Mouse (Mus musculus) kidney, embryonic 16.5 days (tissue): ENCODE measurements around the gene Retsat. TPM values are rescaled to one million over a fixed set of nuclear protein-coding genes. Genes with fewer than 3 reads are reported as not detected.

Experiments used
- ATAC-seq: fragments of 200-750 bp; cut with Nextera tagmentation; 2 replicates; pipeline ENCODE4 v1.8.0; 2017; ENCODE audit warnings: moderate TSS enrichment; ENCODE audit not compliant: low FRiP score, low TSS enrichment
- H3K27ac ChIP-seq: fragments of 300-500 bp; sonication (generic); 2 replicates; pipeline ENCODE4 v1.5.1; 2014; ENCODE audit warnings: low read length
- H3K27me3 ChIP-seq: fragments of 300-500 bp; sonication (generic); 2 replicates; pipeline ENCODE4 v1.6.1; 2014; ENCODE audit warnings: low read length, control low read depth, mixed read lengths; ENCODE audit not compliant: insufficient read depth
- H3K36me3 ChIP-seq: fragments of 300-500 bp; sonication (generic); 2 replicates; pipeline ENCODE4 v1.6.1; 2014; ENCODE audit warnings: low read length, control low read depth, mixed read lengths; ENCODE audit not compliant: insufficient read depth
- H3K4me1 ChIP-seq: fragments of 300-500 bp; sonication (generic); 2 replicates; pipeline ENCODE4 v1.6.1; 2014; ENCODE audit warnings: low read length, control low read depth, mixed read lengths; ENCODE audit not compliant: insufficient read depth
- H3K4me2 ChIP-seq: fragments of 300-500 bp; sonication (generic); replicated peaks from 2 replicates; pipeline ENCODE4 v1.6.1; 2014; ENCODE audit warnings: low read depth, low read length
- H3K4me3 ChIP-seq: fragments of 300-500 bp; sonication (generic); 2 replicates; pipeline ENCODE4 v1.5.1; 2014; ENCODE audit warnings: mild to moderate bottlenecking, low read length
- H3K9ac ChIP-seq: fragments of 300-500 bp; sonication (generic); replicated peaks from 2 replicates; pipeline ENCODE4 v1.6.1; 2014; ENCODE audit warnings: low read length
- H3K9me3 ChIP-seq: fragments of 300-500 bp; sonication (generic); 2 replicates; pipeline ENCODE4 v1.6.1; 2016; ENCODE audit warnings: low read length, control low read depth
- WGBS: fragments of 180-500 bp; shearing (Covaris S2); extraction: QIAGEN DNeasy Blood & Tissue Kit; methylation state at CpG from one replicate; pipeline ENCODE4 v1.1.7; 2014; 5-methylcytosine and 5-hydroxymethylcytosine counted together
- polyA plus RNA-seq: library from polyadenylated mRNA; unstranded; fragments of >200 nt; fragmentation: Nextera tagmentation; extraction: Ambion mirVana; gene quantifications from 2 replicates; pipeline ENCODE4 v1.2.1, GENCODE M21; 2015

Retsat gene
- polyA plus RNA-seq, 1 experiment from 2014 or later = 36.0 TPM

DNA sequence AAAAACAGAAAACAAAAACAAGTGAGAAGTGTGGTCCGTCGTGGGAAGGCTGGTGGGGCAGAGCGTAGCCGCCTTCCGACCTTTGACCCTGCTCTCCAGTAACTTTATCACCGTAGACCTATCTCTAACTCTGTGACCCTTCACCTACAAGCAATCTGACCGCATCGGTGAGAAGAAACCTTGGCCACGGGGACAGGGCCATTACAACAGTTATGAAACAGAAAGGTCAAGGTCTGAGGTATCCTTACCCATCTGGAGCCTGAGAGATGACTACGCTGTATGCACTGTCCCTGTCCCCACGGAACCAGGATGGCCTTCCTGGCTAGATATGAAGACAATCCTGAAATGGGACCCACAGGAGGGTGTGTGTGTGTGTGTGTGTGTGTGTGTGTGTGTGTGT lies 14.1 kb upstream of the Retsat start:
- 59% methylated on average over 11 of the region's 11 CpGs for WGBS
- H3K4me2 ChIP-seq = no peak overlapping the region
- no peak overlapping the region for H3K9ac ChIP-seq
- no peaks in the 10 kb centered on the region for H3K4me1 ChIP-seq
- 0 out of 2 replicates have a peak, but pooled peaks cover 3% of the 10 kb centered on the region for H3K36me3 ChIP-seq
- H3K4me3 ChIP-seq = no peak overlapping the region
- no peaks in the 10 kb centered on the region for H3K27me3 ChIP-seq
- no peak for ATAC-seq
- no peaks in the 10 kb centered on the region for H3K9me3 ChIP-seq
- H3K27ac ChIP-seq = no peak overlapping the region

DNA sequence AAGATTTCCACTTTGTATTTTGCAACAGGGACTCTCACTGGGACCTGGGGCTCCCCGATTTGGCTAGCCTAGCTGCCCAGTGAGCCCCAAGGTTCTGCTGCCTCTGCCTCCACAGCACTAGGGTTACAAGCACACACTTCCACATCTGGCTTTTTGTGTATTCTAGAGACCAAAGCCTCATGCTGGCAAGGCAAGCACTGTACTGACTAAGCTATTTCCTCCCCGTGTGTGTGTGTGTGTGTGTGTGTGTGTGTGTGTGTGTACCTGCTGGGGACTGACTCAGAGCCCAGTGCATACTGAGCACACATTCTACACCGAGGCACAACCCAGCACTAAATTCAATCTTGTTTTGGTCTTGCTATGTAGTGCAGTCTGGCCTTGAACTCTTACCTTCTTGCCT lies 11.6 kb upstream of the Retsat start:
- ATAC-seq = no peak
- Histone ChIP-seq H3K36me3 (0 out of 2 replicates have a peak, but pooled peaks cover 3% of the 10 kb centered on the region), H3K27me3 (no peaks in the 10 kb centered on the region), H3K9ac (no peak overlapping the region), H3K4me1 (no peaks in the 10 kb centered on the region), H3K4me2 (no peak overlapping the region), H3K4me3 (no peak overlapping the region), H3K9me3 (no peaks in the 10 kb centered on the region), H3K27ac (no peak overlapping the region)
- WGBS = 74% methylated on average over 3 of the region's 3 CpGs

DNA sequence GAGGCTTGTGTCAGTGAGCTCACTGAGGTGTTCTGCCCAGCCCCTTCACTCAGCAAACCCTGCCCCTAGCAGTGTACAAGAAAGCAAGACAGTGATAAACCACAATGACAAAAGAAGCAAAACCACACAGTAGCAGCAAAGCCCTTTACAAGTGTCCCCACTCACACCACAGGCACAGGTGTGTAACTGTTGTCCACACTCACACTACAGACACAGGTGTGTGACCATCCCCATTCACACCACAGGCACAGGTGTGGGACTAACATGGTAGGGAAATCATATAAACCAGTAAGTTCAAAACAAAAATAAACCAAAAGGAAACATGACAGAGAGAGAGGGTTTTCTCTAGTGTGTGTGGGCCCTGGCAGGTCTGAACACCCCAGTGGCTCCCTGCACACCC lies 10.0 kb upstream of the Retsat start:
- peaks cover 3% of the 10 kb centered on the region; the same call in 1 of the 2 replicates for H3K36me3 ChIP-seq
- no peak overlapping the region for H3K9ac ChIP-seq
- no peak overlapping the region for H3K4me3 ChIP-seq
- H3K9me3 ChIP-seq = no peaks in the 10 kb centered on the region
- no peaks in the 10 kb centered on the region for H3K4me1 ChIP-seq
- ATAC-seq = no peak
- H3K4me2 ChIP-seq = no peak overlapping the region
- H3K27ac ChIP-seq = no peak overlapping the region
- H3K27me3 ChIP-seq = no peaks in the 10 kb centered on the region

DNA sequence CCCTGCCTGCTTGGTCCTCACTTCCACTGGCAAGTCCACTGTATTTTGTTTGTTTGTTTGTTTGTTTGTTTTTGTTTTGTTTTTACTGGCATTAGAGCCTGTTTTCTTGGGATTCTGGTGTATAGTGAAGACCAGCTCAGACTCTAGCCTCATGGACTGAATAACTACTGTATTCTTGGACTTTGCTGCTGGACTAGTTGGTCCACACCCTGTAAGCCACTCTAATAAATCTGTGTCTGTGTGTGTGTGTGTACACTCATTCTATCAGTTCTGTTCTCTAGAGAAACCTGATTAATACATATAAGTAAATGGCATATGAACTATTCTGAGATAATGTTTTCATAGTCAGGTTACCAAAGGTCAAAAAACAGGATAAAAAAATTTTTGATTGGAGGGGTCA lies 8.2 kb upstream of the Retsat start:
- ATAC-seq = no peak
- no peak overlapping the region for H3K9ac ChIP-seq
- no peak overlapping the region for H3K4me3 ChIP-seq
- H3K27ac ChIP-seq = no peak overlapping the region
- H3K36me3 ChIP-seq = peaks cover 3% of the 10 kb centered on the region; the same call in 1 of the 2 replicates
- H3K4me2 ChIP-seq = no peak overlapping the region
- H3K9me3 ChIP-seq = no peaks in the 10 kb centered on the region
- H3K27me3 ChIP-seq = no peaks in the 10 kb centered on the region
- no peaks in the 10 kb centered on the region for H3K4me1 ChIP-seq

DNA sequence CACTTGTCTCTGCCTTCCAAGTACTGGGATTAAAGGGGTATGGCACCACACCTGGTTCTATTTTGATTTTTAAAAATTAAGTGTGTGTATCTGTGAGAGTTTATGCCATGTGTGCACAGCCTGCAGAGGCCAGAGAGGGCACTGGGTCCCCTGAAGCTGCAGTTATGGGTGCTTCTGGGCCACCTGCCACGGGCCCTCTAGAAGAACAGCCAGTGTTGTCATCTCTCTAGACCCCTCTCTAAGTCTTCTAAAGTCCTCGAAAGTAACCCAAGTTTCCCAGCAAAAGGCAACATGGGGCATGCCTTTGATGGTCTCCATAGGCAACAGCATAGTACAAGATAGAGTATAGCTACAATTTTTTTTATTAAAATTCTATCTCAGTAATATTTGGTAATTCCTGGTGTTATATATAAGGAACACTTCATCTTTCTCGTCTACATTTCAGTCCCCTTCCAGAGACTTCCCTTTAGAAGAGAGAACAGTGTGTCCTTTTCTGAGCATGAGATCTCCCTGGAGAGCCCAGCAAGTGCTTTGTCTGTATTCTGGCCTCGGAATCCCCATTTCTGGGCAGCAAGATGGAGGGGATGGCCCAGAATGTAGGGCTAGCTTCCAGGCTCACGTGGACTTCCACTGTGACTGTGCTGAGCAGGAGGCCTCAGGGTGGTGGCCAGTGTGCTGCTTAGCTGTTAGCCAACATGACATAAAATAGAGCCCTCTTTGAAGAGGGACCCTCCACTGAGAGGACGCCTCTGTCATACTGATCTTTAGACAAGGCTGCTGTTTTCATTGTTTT lies 5.1 kb upstream of the Retsat start:
- H3K27me3 ChIP-seq = no peaks in the 10 kb centered on the region
- no peaks in the 10 kb centered on the region for H3K9me3 ChIP-seq
- no peak overlapping the region for H3K4me2 ChIP-seq
- ATAC-seq = no peak
- no peak overlapping the region for H3K9ac ChIP-seq
- H3K27ac ChIP-seq = no peak overlapping the region
- no peak overlapping the region for H3K4me3 ChIP-seq
- peaks cover 11% of the 10 kb centered on the region for H3K4me1 ChIP-seq
- no peaks in the 10 kb centered on the region; the same call in 1 of the 2 replicates for H3K36me3 ChIP-seq
- WGBS = 83% methylated on average over 6 of the region's 6 CpGs

DNA sequence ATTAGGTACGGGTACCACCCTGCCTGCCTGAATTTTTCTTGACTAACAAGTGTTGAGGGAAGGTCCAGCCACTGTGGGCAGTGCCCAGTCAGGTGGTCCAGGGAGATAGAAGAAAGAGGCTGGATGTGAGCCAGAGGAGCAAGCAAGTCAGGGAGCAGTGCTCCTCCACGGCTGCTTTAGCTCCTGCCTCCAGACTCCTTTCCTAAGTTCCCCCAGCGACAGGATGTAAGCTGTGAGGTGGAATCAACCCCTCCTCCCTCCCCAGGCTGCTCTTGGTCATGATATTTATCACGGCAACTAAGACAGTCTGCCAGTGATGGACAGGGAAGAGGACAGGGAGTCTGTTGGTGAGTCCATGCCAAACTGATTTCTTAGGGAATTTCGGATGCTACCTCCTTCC lies 4.4 kb upstream of the Retsat start:
- H3K27ac ChIP-seq = no peak overlapping the region
- H3K4me1 ChIP-seq = peaks cover 15% of the 10 kb centered on the region
- H3K9me3 ChIP-seq = no peaks in the 10 kb centered on the region
- H3K36me3 ChIP-seq = no peaks in the 10 kb centered on the region; the same call in 1 of the 2 replicates
- ATAC-seq = no peak
- H3K4me3 ChIP-seq = no peak overlapping the region
- 55% methylated on average over 5 of the region's 5 CpGs for WGBS
- no peak overlapping the region for H3K4me2 ChIP-seq
- no peak overlapping the region for H3K9ac ChIP-seq
- H3K27me3 ChIP-seq = no peaks in the 10 kb centered on the region

DNA sequence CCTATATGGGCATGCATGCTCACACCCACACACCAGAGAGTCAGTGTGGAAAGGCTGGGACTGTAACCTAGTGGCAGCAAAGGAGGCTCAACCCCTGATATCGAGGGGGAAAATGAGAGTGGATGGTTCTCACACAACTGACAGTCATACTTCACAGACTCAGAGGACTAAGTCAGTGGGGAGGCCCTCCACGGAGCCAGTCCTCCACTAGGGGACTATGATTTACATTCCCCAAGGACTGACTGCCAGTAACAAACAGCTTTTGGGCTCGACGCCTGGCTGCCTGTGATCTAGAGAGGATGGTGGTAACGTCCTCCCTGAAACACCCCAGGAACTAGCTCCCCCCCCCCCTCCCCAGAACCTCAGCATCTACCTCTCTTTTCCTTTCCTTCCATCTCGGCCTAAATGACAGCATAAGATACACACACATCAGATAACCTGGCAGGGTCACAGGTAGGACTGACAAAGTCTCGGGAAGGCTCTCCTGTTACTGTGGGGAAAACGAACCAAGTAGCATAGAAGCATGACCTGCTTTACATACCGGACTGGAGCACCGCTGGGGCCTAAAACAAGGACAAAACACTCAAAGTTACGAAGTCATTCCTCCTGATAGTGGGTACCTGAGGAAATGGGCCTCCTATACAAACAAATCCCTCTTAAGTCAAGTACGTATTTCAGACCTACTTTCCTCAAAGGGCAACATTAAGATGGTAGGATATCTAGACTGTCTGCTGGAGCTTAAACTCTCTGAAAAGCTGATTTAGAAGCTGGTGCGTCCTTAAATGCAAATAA lies 996 bp upstream of the Retsat start:
- H3K36me3 ChIP-seq = no peaks in the 10 kb centered on the region; the same call in 1 of the 2 replicates
- H3K4me2 ChIP-seq = peak overlapping the region; percentile 87
- no peak for ATAC-seq
- peaks cover 20% of the 10 kb centered on the region for H3K4me1 ChIP-seq
- no peaks in the 10 kb centered on the region for H3K9me3 ChIP-seq
- H3K4me3 ChIP-seq = peak overlapping the region; percentile 56
- 30% methylated on average over 13 of the region's 13 CpGs for WGBS
- no peaks in the 10 kb centered on the region for H3K27me3 ChIP-seq
- peak overlapping the region; percentile 70 for H3K9ac ChIP-seq
- H3K27ac ChIP-seq = no peak overlapping the region

DNA sequence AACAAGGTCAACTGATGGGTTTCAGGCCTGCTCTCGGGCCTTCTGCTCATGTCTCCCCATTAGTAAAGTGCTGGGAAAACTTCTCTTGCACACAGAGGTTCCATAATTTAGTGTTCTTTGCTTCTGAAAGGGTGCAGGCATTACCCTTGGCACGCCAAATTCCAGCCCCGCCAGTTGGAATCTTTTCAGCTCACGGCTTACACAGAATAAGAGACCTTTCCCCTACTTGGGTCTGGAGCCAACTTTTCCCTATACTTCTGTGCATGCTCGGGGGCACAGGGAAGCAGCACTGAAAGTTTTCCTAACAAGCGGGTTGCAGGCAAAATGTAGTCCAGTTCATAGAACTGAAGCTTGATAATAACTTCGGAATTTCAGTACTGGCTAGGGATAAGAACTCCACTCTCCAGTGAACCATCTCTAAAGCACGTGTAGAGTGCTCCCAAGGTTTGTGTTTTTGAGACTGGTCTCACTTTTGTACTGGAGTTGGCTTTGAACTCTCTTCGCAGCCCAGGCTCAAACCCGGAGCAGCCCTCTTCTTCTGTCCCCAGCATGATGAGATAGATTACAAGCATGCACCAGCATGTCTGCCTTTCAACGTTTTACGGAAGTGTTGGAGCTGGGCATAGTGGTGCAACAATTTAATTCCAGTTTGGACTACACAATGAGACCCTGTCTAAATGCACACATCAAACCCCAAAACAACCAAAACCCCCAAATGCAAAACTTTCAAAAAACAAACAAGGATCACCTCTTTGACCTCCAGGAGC lies 699 bp downstream of the Retsat start:
- peak; percentile 32 for ATAC-seq
- H3K4me2 ChIP-seq = peak overlapping the region; percentile 87
- WGBS = 37% methylated on average over 12 of the region's 12 CpGs
- H3K9ac ChIP-seq = peak overlapping the region; percentile 77
- H3K9me3 ChIP-seq = no peaks in the 10 kb centered on the region
- H3K27me3 ChIP-seq = no peaks in the 10 kb centered on the region
- H3K4me3 ChIP-seq = peak overlapping the region; percentile 56
- H3K27ac ChIP-seq = peak overlapping the region; percentile 85
- H3K4me1 ChIP-seq = peaks cover 20% of the 10 kb centered on the region
- peaks cover 6% of the 10 kb centered on the region; the same call in 1 of the 2 replicates for H3K36me3 ChIP-seq

DNA sequence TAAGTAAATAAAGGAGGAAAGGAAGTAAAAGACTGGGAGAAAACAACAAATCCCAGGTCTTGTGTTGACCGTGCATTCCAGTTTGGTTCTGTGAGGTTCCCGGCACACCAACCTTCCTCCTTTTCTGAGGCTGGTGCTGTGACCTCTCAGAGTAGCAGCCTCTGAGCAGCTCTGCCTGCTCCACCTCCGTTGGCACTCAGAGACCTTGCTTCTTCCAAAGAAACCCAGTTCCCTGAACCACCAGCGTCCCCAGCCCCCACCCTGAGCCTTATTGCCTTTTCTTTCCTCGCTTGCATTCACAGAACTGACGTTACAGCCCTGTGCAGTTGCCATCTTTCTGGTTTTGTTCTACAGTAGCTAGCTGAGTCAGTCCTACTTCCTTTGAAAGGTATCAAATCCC lies 1.9 kb downstream of the Retsat start:
- no peak overlapping the region for H3K4me2 ChIP-seq
- H3K27me3 ChIP-seq = no peaks in the 10 kb centered on the region
- peaks cover 20% of the 10 kb centered on the region for H3K4me1 ChIP-seq
- WGBS = 77% methylated on average over 6 of the region's 6 CpGs
- H3K9ac ChIP-seq = no peak overlapping the region
- H3K36me3 ChIP-seq = peaks cover 6% of the 10 kb centered on the region; the same call in 1 of the 2 replicates
- H3K27ac ChIP-seq = no peak overlapping the region
- no peak overlapping the region for H3K4me3 ChIP-seq
- no peaks in the 10 kb centered on the region for H3K9me3 ChIP-seq
- no peak for ATAC-seq
